Mouse (Mus musculus): ENCODE measurements around the gene Dock4. TPM values are rescaled to one million over a fixed set of nuclear protein-coding genes. Genes with fewer than 3 reads are reported as not detected.

The Dock4 gene
- polyA plus RNA-seq, 1 experiment from 2014 or later = 8.5 TPM

- whole genome bisulfite sequencing = 90% methylated on average over 5 of the region's 5 CpGs
These were observed 136.3 kb downstream of the Dock4 start for GRCm38 (mm10) chr12:40582059-40582458.

DNA sequence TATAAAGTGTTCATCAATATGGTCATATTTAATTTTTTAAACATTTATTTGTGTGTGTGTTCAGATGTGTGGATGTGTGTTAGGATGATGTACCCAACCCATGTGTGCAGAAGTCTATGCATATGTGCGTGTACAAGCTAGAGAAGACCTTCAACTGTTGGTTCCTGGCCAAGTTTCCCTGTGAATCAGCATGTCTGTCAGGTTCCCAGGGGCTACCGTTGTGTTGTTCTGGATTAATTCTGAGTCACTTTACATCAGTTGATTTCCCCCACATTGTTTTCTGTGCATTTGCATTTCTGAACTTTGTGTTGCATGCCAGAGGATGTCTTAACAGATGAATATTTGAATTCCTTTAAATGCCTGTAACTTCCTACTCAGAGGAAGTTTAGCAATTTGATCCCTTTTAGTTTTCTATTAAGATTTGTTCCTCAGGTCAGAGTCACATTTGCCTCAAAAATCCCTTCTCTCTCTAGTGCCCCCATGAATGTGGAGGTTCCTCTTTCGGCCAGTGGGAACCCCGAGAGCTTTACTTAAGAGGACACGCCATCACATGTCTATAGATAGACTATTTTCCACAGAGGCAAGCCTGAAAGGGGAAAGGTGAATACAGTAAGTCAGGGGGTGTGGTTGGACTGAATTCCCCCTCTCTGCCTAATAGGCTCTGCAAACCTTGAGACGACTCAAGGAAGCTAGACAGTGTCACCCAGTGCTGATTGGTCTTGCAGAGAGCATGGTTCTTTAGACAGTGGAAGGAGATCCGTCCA lies 139.0 kb downstream of the Dock4 start:
- no peaks in the 10 kb centered on the region for H3K27me3 ChIP-seq (ENCODE audit: control insufficient read depth, insufficient read depth, low read length)
- WGBS = 67% methylated on average over 7 of the region's 7 CpGs
- no peak overlapping the region for H3K4me2 ChIP-seq (ENCODE audit: low read length)
- no peak overlapping the region; a peak in 1 of 4 replicates for H3K27ac ChIP-seq (replicated peaks in 1 of 2; ENCODE audit: control insufficient read depth in 1 of 2, insufficient read depth in 1 of 2, low read depth in 2 of 2, low read length in 2 of 2)
- no peaks in the 10 kb centered on the region for H3K9me3 ChIP-seq (ENCODE audit: control insufficient read depth, low read length)
- H3K9ac ChIP-seq (ENCODE audit: low read length) = no peak overlapping the region
- H3K4me3 ChIP-seq (ENCODE audit: control insufficient read depth in 1 of 2, insufficient read depth in 1 of 2, low read depth in 1 of 2, low read length in 2 of 2) = no peak overlapping the region
- ATAC-seq (ENCODE audit: insufficient number of reproducible peaks, insufficient read depth, low FRiP score, low read depth) = no peak
- no peaks in the 10 kb centered on the region for H3K36me3 ChIP-seq (ENCODE audit: control insufficient read depth, insufficient read depth, low read length)
- H3K4me1 ChIP-seq (ENCODE audit: control insufficient read depth in 2 of 2, insufficient read depth in 2 of 2, low read length in 2 of 2) = no peaks in the 10 kb centered on the region

More at GRCm38 (mm10) chr12:40582059-40582458, 136.3 kb downstream of the Dock4 start:
- no peaks in the 10 kb centered on the region for H3K4me1 ChIP-seq (ENCODE audit: control insufficient read depth in 2 of 2, insufficient read depth in 2 of 2, low read length in 2 of 2)
- H3K27ac ChIP-seq (replicated peaks in 1 of 2; ENCODE audit: control insufficient read depth in 1 of 2, insufficient read depth in 1 of 2, low read depth in 2 of 2, low read length in 2 of 2) = no peak overlapping the region
- no peaks in the 10 kb centered on the region for H3K9me3 ChIP-seq (ENCODE audit: control insufficient read depth, low read length)
- no peaks in the 10 kb centered on the region for H3K36me3 ChIP-seq (ENCODE audit: control insufficient read depth, insufficient read depth, low read length)
- no peak overlapping the region for H3K9ac ChIP-seq (ENCODE audit: low read length)
- ATAC-seq (ENCODE audit: insufficient number of reproducible peaks, insufficient read depth, low FRiP score, low read depth) = no peak
- no peak overlapping the region for H3K4me2 ChIP-seq (ENCODE audit: low read length)
- H3K4me3 ChIP-seq (ENCODE audit: control insufficient read depth in 1 of 2, insufficient read depth in 1 of 2, low read depth in 1 of 2, low read length in 2 of 2) = no peak overlapping the region
- no peaks in the 10 kb centered on the region for H3K27me3 ChIP-seq (ENCODE audit: control insufficient read depth, insufficient read depth, low read length)

DNA sequence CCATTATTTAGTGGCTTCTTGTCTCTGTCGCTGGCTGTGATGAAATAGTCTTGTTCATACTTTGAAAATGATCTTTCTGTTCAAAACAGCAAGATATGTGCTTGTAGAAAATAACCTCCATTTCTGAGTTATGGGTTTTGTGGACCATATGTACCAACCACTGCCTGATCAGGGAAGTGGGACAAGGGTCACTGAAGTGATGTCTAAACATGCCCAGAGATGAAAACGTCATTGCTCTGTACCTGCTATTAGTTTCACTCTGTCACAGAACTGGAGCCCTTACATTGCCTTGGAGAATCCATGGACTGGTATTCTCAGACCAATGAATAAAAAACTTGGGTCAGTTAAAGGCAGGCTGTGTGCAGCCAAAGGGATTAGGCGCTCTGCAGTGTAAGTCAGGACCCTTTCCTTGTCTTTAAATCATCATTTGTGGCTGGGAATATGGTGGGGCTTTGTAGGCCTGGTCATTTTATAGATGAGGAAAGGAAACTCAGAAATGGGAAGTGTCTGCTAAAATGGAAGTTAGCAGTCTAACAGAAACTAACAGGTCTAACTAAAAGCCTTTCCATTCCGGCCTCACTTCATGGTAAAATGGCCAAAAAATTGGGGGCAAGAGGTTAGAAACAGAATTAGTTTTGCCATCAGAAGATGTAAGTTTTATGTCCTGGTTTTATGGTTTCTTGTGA lies 139.8 kb downstream of the Dock4 start:
- H3K9me3 ChIP-seq (ENCODE audit: control insufficient read depth, low read length) = no peaks in the 10 kb centered on the region
- H3K27ac ChIP-seq (replicated peaks in 1 of 2; ENCODE audit: control insufficient read depth in 1 of 2, insufficient read depth in 1 of 2, low read depth in 2 of 2, low read length in 2 of 2) = no peak overlapping the region
- H3K4me1 ChIP-seq (ENCODE audit: control insufficient read depth in 2 of 2, insufficient read depth in 2 of 2, low read length in 2 of 2) = no peaks in the 10 kb centered on the region
- no peak for ATAC-seq (ENCODE audit: insufficient number of reproducible peaks, insufficient read depth, low FRiP score, low read depth)
- no peak overlapping the region for H3K4me2 ChIP-seq (ENCODE audit: low read length)
- H3K27me3 ChIP-seq (ENCODE audit: control insufficient read depth, insufficient read depth, low read length) = no peaks in the 10 kb centered on the region
- no peaks in the 10 kb centered on the region for H3K36me3 ChIP-seq (ENCODE audit: control insufficient read depth, insufficient read depth, low read length)
- WGBS = 85% methylated on average over 4 of the region's 4 CpGs
- H3K9ac ChIP-seq (ENCODE audit: low read length) = no peak overlapping the region
- no peak overlapping the region for H3K4me3 ChIP-seq (ENCODE audit: control insufficient read depth in 1 of 2, insufficient read depth in 1 of 2, low read depth in 1 of 2, low read length in 2 of 2)

GRCm38 (mm10) chr12:40594161-40594560 lies 148.4 kb downstream of the Dock4 start:
- no peak overlapping the region for H3K9ac ChIP-seq (ENCODE audit: low read length)
- 65% methylated on average over 4 of the region's 4 CpGs for WGBS
- no peaks in the 10 kb centered on the region for H3K4me1 ChIP-seq (ENCODE audit: control insufficient read depth in 2 of 2, insufficient read depth in 2 of 2, low read length in 2 of 2)
- H3K27ac ChIP-seq (replicated peaks in 1 of 2; ENCODE audit: control insufficient read depth in 1 of 2, insufficient read depth in 1 of 2, low read depth in 2 of 2, low read length in 2 of 2) = no peak overlapping the region
- no peaks in the 10 kb centered on the region for H3K27me3 ChIP-seq (ENCODE audit: control insufficient read depth, insufficient read depth, low read length)
- H3K4me2 ChIP-seq (ENCODE audit: low read length) = no peak overlapping the region
- no peaks in the 10 kb centered on the region for H3K9me3 ChIP-seq (ENCODE audit: control insufficient read depth, low read length)
- H3K4me3 ChIP-seq (ENCODE audit: control insufficient read depth in 1 of 2, insufficient read depth in 1 of 2, low read depth in 1 of 2, low read length in 2 of 2) = no peak overlapping the region
- no peak for ATAC-seq (ENCODE audit: insufficient number of reproducible peaks, insufficient read depth, low FRiP score, low read depth)
- no peaks in the 10 kb centered on the region for H3K36me3 ChIP-seq (ENCODE audit: control insufficient read depth, insufficient read depth, low read length)

GRCm38 (mm10) chr12:40595440-40595839 lies 149.7 kb downstream of the Dock4 start:
- no peaks in the 10 kb centered on the region for H3K9me3 ChIP-seq (ENCODE audit: control insufficient read depth, low read length)
- no peak overlapping the region for H3K27ac ChIP-seq (replicated peaks in 1 of 2; ENCODE audit: control insufficient read depth in 1 of 2, insufficient read depth in 1 of 2, low read depth in 2 of 2, low read length in 2 of 2)
- WGBS = 78% methylated on average over 6 of the region's 6 CpGs
- ATAC-seq (ENCODE audit: insufficient number of reproducible peaks, insufficient read depth, low FRiP score, low read depth) = no peak
- H3K9ac ChIP-seq (ENCODE audit: low read length) = no peak overlapping the region
- no peaks in the 10 kb centered on the region for H3K4me1 ChIP-seq (ENCODE audit: control insufficient read depth in 2 of 2, insufficient read depth in 2 of 2, low read length in 2 of 2)
- H3K36me3 ChIP-seq (ENCODE audit: control insufficient read depth, insufficient read depth, low read length) = no peaks in the 10 kb centered on the region
- no peaks in the 10 kb centered on the region for H3K27me3 ChIP-seq (ENCODE audit: control insufficient read depth, insufficient read depth, low read length)
- no peak overlapping the region for H3K4me3 ChIP-seq (ENCODE audit: control insufficient read depth in 1 of 2, insufficient read depth in 1 of 2, low read depth in 1 of 2, low read length in 2 of 2)
- H3K4me2 ChIP-seq (ENCODE audit: low read length) = no peak overlapping the region

- H3K9ac ChIP-seq (ENCODE audit: low read length) = no peak overlapping the region
- no peaks in the 10 kb centered on the region for H3K27me3 ChIP-seq (ENCODE audit: control insufficient read depth, insufficient read depth, low read length)
- H3K4me2 ChIP-seq (ENCODE audit: low read length) = no peak overlapping the region
- no peaks in the 10 kb centered on the region for H3K36me3 ChIP-seq (ENCODE audit: control insufficient read depth, insufficient read depth, low read length)
- H3K9me3 ChIP-seq (ENCODE audit: control insufficient read depth, low read length) = no peaks in the 10 kb centered on the region
- no peak overlapping the region for H3K4me3 ChIP-seq (ENCODE audit: control insufficient read depth in 1 of 2, insufficient read depth in 1 of 2, low read depth in 1 of 2, low read length in 2 of 2)
- no peak for ATAC-seq (ENCODE audit: insufficient number of reproducible peaks, insufficient read depth, low FRiP score, low read depth)
- H3K27ac ChIP-seq (replicated peaks in 1 of 2; ENCODE audit: control insufficient read depth in 1 of 2, insufficient read depth in 1 of 2, low read depth in 2 of 2, low read length in 2 of 2) = no peak overlapping the region
- H3K4me1 ChIP-seq (ENCODE audit: control insufficient read depth in 2 of 2, insufficient read depth in 2 of 2, low read length in 2 of 2) = no peaks in the 10 kb centered on the region
- WGBS = 55% methylated on average over 7 of the region's 7 CpGs
These were observed 150.3 kb downstream of the Dock4 start for GRCm38 (mm10) chr12:40596020-40596419.

DNA sequence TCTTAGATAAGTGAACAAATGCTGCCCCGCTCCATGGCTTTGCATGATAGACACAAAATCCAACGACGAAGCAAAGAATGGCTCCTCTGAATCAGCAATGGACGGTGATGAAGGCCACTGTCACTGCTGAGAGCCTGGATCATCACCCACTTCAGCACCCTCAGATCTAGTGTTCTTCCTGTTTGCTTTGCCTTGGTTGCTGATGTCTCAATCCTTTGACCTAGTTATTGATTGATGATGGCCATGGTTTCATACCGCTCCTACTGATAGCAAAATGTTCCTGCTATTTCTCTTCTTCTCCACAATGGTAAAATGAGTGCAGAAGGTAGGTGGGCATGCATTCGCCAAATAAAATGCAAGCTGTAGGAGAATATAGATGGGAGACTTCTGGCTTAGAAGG lies 150.7 kb downstream of the Dock4 start:
- WGBS = 57% methylated on average over 6 of the region's 6 CpGs

More for the DNA sequence above, 150.7 kb downstream of the Dock4 start:
- no peak for ATAC-seq (ENCODE audit: insufficient number of reproducible peaks, insufficient read depth, low FRiP score, low read depth)
- Histone ChIP-seq H3K9ac (ENCODE audit: low read length) (no peak overlapping the region), H3K9me3 (ENCODE audit: control insufficient read depth, low read length) (no peaks in the 10 kb centered on the region), H3K4me3 (ENCODE audit: control insufficient read depth in 1 of 2, insufficient read depth in 1 of 2, low read depth in 1 of 2, low read length in 2 of 2) (no peak overlapping the region), H3K27ac (replicated peaks in 1 of 2; ENCODE audit: control insufficient read depth in 1 of 2, insufficient read depth in 1 of 2, low read depth in 2 of 2, low read length in 2 of 2) (no peak overlapping the region), H3K4me1 (ENCODE audit: control insufficient read depth in 2 of 2, insufficient read depth in 2 of 2, low read length in 2 of 2) (no peaks in the 10 kb centered on the region), H3K4me2 (ENCODE audit: low read length) (no peak overlapping the region), H3K36me3 (ENCODE audit: control insufficient read depth, insufficient read depth, low read length) (no peaks in the 10 kb centered on the region), H3K27me3 (ENCODE audit: control insufficient read depth, insufficient read depth, low read length) (no peaks in the 10 kb centered on the region)
